Mouse (Mus musculus) gastrocnemius, postnatal 36 days (tissue): Measurements from ENCODE around the gene Cdhr5. TPM values are rescaled to one million over a fixed set of nuclear protein-coding genes. Genes with fewer than 3 reads are reported as not detected.
"Not testable (repeated sequence)": the region's sequence is repeated elsewhere in the genome, so short reads cannot be mapped to it uniquely, and the experiment has no call there.

Experiments used
- DNase-seq, 2 experiments: peaks; one replicate each; pipeline ENCODE4 v3.0.0; 2022
- intact Hi-C: fragments of 180-260 bp; cut with DNase I; formaldehyde crosslinking; loops from one replicate; pipeline ENCODE4 v1.15.1; 2025
- total RNA-seq, 2 experiments: library from RNA; stranded (reverse); gene quantifications; 2 replicates each; pipeline ENCODE4 v1.2.3; 2021

Gene Cdhr5
- total RNA-seq, 2 experiments from 2014 or later, result 0.12 TPM; not detected in 1

DNA sequence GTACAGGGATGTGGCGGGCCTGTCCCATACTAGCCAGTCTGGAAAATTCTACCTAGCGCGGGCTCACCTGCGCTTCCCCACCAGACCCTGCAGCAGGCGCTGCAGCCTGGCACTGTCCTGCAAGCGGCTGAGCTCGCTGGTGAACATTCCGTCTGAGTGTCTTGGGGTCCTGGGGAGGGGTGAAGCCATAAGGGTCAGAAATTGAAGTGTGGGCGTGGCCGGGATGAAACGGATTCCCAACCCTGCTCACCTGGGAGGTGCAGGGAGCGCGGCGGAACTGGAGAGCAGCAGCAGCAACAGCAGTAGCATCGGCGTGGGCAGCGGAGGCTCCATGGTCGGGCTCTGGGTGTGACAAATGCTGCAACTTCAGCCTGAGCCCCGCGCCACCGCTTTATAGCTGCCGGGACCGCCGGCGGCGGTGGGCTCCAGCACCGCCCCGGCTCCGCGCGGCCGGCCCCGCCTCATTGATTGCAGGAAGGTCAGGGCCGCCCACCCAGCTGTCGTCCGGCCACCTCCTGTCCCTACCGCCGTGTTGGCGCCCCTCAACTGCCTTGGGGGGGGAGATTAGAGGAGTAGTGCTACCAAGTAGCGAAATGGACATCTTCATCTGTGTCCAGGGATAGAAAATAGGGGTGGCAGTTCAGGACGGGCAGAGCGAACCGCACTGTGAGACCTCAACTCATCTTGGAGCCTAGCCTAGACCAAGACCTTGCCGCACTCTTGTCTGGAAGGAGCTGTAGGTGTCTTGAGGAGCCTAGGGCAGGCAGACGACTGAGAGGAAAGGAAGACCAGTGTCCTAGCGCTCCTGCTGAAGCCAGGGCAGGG, 2.4 kb upstream of the Cdhr5 start, which contains the start of gene Sct:
Sct (minus strand) TSS at position 368 of the 825 bp plus-strand sequence.
- DNase-seq, result no peak
- intact Hi-C loops, result no loop called here

DNA sequence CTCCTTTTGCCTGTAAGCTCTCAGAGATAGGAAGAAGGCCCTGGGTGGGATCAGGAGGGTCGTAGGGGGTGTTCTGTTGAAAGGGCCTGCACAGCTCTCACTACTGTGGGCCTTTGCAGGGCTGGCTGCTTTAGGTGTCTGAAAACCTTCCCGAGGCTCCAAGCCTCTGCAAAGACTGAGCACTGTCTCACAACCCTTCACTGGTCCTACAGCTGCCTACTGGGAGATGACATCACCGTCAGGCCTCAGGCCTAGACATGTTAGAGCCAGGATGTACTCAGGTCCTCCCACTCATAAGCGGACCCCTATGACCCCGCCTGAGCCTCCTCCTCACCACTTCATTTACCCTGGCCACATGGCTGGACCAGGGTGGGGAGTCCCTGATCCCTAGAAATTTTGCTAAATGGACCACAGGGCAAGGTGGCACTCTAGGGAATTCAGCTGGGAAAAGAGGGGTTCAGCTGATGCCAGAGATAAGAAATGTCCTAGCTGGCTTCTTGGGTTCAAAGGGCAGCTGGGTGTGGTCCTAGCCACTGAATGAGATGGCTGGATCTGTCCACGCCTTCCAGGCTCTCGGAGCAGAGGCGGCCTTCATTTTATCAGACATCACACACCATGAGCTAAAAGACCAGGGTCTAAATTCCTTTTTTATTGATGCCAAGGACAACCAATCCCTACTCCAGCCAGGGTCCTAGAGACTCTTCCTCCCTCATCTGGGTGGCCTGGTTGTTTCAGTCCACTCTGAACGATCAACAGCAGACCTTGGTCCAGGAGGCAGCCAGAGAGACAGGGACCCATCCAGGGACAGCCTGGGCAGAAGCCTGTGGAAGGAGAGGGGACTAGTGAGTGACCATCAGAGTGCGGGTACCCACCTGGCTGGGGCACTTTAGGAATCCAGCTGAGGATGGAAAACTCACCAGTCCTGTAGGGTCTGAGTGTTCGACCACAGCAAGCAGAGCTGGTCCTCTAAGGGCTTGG, 1.4 kb upstream of the Cdhr5 start:
- no peak for DNase-seq
- intact Hi-C loops, result no loop called here

GRCm38 (mm10) chr7:141275356-141275755, 1.2 kb downstream of the Cdhr5 start:
- intact Hi-C loops, result no loop called here

DNA sequence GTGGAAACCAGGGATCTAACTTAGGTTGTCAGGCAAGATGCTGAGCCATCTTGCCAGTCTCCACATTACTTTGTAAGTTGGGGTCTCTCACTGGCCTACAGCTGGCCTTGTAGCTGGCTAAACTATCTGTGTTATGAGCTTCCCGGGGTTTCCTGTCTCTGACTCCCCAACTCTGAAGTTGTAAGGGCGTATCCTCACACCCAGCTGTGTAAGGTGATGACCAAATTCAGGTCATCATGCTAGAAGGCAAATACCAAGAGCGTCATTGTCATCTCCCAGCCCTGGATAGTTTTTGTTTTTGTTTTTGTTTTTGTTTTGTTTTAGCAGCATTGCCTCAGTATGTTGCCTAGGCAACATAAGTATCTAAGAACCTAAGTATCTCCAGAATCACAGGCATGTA, 6.0 kb downstream of the Cdhr5 start:
- intact Hi-C loops, result no loop called here
- no peak for DNase-seq

More at GRCm38 (mm10) chr7:141275356-141275755, 1.2 kb downstream of the Cdhr5 start:
- no peak for DNase-seq

DNA sequence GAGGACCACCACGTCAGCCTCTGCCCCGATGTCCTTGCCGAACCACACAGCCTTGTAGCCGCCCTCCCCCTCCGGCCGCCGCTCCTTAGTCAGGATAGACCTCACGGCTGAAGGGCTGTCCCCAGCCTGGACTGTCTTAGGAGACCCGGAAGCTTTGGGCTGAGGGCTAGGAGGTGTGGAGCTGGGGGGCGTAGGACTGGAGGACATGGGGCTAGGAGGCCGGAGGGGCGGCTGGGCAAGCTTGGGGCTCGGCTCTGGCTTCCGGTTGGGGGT, 7.4 kb downstream of the Cdhr5 start:
- no peak for DNase-seq
- intact Hi-C loops, result no loop called here

- no peak for DNase-seq
- intact Hi-C loops, result no loop called here
Observed at GRCm38 (mm10) chr7:141268466-141269272, 7.9 kb downstream of the Cdhr5 start.

DNA sequence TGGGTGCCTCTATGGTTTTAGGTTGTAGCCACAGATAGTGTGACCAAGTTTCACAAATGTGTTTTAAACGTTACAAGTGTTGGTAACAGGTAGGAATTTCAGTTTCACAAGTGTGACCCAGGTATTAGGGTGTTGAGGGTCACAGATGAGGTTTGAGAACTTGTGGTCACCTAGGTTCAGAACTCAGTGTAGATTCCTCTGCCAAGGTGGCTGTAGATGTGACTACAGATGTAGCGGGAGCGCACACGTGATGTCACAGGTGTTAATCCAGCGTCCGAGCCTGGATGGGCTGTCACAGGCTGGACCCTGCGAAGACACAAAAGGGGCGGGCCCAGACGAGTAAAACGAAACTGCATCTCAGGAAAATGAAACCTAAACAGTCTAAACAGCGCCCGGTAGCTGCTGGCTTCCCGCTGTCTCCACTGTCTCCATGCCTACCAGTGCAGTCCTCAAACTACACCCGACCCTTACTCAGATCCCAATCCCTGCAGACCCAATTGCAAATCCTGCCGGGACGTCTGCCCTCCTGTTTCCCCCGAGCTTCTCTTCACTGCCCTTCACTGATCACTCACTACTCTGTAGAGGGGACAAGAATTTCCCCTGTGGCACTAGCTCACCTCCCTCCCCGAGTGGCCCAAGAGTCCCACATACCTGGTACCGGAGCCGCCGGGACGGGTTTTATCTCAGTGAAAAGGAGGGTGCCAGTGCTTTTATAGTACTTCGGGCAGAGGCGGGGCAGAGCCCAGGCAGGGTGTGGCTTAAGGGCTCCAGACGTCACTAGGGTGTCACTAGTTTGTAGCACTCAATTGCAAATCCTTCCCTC, 10.6 kb downstream of the Cdhr5 start, which contains the start of gene Irf7:
Irf7 (minus strand) TSS at position 743 of the 823 bp plus-strand sequence.
- peak; percentile 53 to 57 for DNase-seq
- intact Hi-C loops, result loop anchor here (1.0 kb wide), 1 partner anchor 98 kb away; no protein-coding TSS in a partner anchor

DNA sequence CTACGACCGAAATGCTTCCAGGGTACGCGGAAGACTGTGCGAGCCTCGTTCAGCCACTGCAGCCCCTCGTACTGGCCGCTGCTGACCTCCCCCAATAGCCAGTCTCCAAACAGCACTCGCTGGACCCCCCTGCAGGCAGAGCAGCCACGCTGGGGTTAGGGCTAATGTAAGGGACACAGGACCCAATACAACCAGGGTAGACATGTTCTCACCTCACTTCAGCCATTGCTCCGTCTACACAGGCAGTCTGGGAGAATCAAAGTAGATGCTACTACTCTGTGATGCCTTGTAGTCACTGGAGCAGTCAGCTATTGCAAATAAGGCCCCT, 11.2 kb downstream of the Cdhr5 start:
- intact Hi-C loops, result loop anchor here (1.0 kb wide), 1 partner anchor 99 kb away; no protein-coding TSS in a partner anchor
- no peak for DNase-seq

GRCm38 (mm10) chr7:141264761-141265410, 11.7 kb downstream of the Cdhr5 start:
- no peak for DNase-seq
- intact Hi-C loops, result loop anchor here (1.0 kb wide), 1 partner anchor 99 kb away; no protein-coding TSS in a partner anchor

DNA sequence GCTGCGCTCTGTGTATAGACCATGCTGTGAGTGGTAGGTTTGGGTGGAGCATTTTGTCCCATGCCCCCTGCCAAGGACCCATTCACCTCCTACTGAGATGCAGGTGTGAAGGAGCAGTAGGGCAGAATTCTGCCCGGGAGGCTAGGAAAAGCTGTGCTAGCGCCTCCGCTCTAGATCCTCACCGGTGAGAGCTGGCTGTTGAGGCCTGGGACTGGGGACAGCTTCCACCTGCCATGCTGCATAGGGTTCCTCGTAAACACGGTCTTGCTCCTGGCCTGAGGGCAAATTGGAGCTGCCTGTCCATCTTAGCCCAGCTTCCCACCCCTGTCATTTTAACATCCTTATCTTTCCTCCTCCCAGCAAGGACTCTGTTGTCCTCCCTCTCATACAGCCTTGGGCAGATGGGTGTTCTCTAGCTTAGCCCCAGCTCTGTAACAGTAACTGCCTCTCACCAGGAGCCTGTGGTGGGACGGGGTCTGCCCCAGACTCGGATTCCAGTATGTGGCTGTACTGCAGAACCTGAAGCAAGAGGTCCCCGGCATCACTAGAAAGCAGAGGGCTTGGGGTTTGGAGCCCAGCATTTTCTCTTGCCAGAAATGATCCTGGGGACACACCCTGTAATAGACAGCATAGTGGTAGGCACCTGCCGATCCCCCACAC, 12.4 kb downstream of the Cdhr5 start:
- DNase-seq, result no peak
- intact Hi-C loops, result no loop called here

GRCm38 (mm10) chr7:141263640-141264039, 12.9 kb downstream of the Cdhr5 start:
- intact Hi-C loops, result no loop called here

DNA sequence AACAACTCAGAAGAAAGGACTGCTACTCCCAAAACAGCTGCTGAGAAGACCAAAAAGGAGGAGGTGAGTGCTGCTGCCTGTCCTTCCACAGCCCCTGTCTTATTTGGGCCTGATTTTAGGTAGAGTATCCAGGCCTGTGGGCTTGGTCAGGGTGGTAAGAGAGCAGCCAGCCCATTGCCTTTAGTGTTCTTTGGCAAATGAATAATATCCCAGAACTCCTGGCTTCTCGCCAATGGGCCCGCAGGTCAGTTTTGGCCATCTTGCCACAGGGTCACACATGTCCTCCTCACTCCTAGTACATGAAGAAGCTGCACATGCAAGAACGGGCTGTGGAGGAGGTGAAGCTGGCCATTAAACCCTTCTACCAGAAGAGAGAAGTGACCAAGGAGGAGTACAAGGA, 15.1 kb downstream of the Cdhr5 start:
- DNase-seq, result no peak
- intact Hi-C loops, result no loop called here

More at GRCm38 (mm10) chr7:141263640-141264039, 12.9 kb downstream of the Cdhr5 start:
- no peak for DNase-seq

- DNase-seq, result no peak
- intact Hi-C loops, result no loop called here
Observed at GRCm38 (mm10) chr7:141256159-141256558, 20.4 kb downstream of the Cdhr5 start.

- DNase-seq, intact Hi-C loops: not testable (repeated sequence)
Observed at GRCm38 (mm10) chr7:141250486-141250885, 26.1 kb downstream of the Cdhr5 start.

- DNase-seq, result no peak
- intact Hi-C loops, result no loop called here
Observed at GRCm38 (mm10) chr7:141231551-141231950, 45.0 kb downstream of the Cdhr5 start.

DNA sequence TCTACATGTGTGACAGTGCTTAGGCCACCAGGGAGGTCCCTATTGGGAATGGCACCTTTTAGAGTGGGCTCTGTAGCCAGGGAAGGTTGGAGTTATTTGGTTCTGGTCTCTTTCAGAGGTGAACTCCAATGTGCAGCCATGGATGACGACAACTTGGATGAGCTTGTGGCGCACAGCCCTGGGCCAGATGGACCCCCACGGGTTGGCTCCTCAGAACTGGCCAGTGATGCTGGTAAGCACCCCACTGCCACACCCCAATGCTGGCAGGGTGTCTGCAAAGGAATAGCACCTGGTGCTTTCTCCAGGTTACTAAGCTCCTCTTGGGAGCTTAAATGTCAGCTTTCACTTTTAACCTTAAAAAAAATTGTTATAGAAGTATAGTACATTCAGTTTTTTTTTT, 45.5 kb downstream of the Cdhr5 start:
- DNase-seq, result no peak
- intact Hi-C loops, result no loop called here

DNA sequence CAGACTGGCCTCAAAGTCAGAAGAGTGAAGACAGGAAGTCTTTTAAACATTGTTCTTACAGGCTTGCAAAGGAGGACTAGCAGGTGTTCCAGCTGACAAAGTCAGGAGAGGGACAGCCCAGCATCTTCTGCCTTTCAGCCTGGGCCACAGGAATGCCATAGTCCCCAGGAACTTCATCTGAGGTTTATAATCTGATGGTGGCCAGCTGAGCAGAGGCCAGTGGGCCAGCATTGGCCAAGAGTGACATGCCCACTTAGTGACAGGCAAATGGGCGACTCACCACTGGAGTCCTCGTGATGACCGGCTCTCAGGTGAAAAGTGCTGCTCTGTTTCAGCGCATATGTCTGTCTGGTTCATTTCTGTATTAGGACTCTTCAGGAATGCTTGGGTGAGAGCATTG, 46.0 kb downstream of the Cdhr5 start:
- no peak for DNase-seq
- intact Hi-C loops, result no loop called here

- intact Hi-C loops, result no loop called here
- no peak for DNase-seq
Observed at GRCm38 (mm10) chr7:141229702-141230101, 46.9 kb downstream of the Cdhr5 start.
